Mouse (Mus musculus) A20 (cell line): ENCODE measurements around the gene AI413582.

ENCODE experiments used
- DNase-seq: peaks from one replicate; pipeline ENCODE4 v3.0.0-alpha.2; 2011; ENCODE audit warnings: low read depth, low spot score

The AI413582 gene

GRCm38 (mm10) chr17:27555512-27556172, 9.9 kb downstream of the AI413582 start:
- peak; percentile 98 for DNase-seq

GRCm38 (mm10) chr17:27555075-27555511, 10.5 kb downstream of the AI413582 start:
- DNase-seq, result peak; percentile 88

- peak; percentile 26 for DNase-seq
Measured at GRCm38 (mm10) chr17:27554062-27554960, 11.2 kb downstream of the AI413582 start.

GRCm38 (mm10) chr17:27552215-27553201, 13.0 kb downstream of the AI413582 start:
- DNase-seq, result no peak

GRCm38 (mm10) chr17:27551393-27551940, 14.1 kb downstream of the AI413582 start:
- peak; percentile 74 for DNase-seq

- no peak for DNase-seq
Measured at GRCm38 (mm10) chr17:27549234-27549633, 16.3 kb downstream of the AI413582 start.

- no peak for DNase-seq
Measured at GRCm38 (mm10) chr17:27547253-27547868, 18.2 kb downstream of the AI413582 start.

- DNase-seq, result no peak
Measured at GRCm38 (mm10) chr17:27546574-27547085, 18.9 kb downstream of the AI413582 start.

GRCm38 (mm10) chr17:27545991-27546390, 19.6 kb downstream of the AI413582 start:
- DNase-seq, result no peak

GRCm38 (mm10) chr17:27544551-27544950, 21.0 kb downstream of the AI413582 start:
- no peak for DNase-seq

GRCm38 (mm10) chr17:27541984-27542383, 23.6 kb downstream of the AI413582 start:
- DNase-seq, result no peak

- no peak for DNase-seq
Measured at GRCm38 (mm10) chr17:27541261-27541660, 24.3 kb downstream of the AI413582 start.

- DNase-seq, result peak; percentile 82
Measured at GRCm38 (mm10) chr17:27534718-27535117, 30.8 kb downstream of the AI413582 start.

- peak; percentile 27 for DNase-seq
Measured at GRCm38 (mm10) chr17:27533354-27533753, 32.2 kb downstream of the AI413582 start.

- no peak for DNase-seq
Measured at GRCm38 (mm10) chr17:27532095-27532494, 33.5 kb downstream of the AI413582 start.

GRCm38 (mm10) chr17:27528767-27529166, 36.8 kb downstream of the AI413582 start:
- no peak for DNase-seq

- DNase-seq, result no peak
Measured at GRCm38 (mm10) chr17:27528030-27528429, 37.5 kb downstream of the AI413582 start.

GRCm38 (mm10) chr17:27527188-27527587, 38.4 kb downstream of the AI413582 start:
- DNase-seq, result peak; percentile 29

GRCm38 (mm10) chr17:27523121-27523520, 42.4 kb downstream of the AI413582 start:
- DNase-seq, result no peak

GRCm38 (mm10) chr17:27521303-27521702, 44.3 kb downstream of the AI413582 start, which contains the start of gene Grm4:
Grm4 (minus strand) TSS chr17:27521403.
- no peak for DNase-seq
